Comparison of ENCODE assay signal across 12 mouse cellular contexts in the genomic region with DNA sequence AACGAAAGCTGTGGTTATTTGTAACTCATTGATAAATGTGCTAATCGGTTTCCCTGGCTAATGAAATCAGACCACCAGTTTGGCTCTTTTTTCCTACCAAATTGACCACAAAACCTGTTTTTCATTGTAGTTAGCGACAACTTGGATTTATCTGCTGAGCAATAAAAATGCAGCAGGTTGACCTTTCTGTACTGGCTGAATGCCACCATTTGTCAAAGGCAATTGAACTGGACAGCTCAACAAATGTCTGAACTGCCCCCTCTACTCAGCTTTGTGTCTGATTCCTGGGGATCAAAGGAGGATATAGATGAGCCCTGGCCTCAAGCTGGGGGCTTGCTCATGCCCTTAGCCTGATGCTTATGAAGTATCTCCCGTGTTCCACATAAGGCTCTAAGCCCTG.
DNase-seq lines count a peak whose midpoint lies in the region; ATAC-seq lines count a peak whose summit lies in the region.
"Had no signal": no experiment of that assay in that cellular context is flagged by ENCODE, and none has a peak within 500 bp of the region (broad histone marks: within the 10 kb centered on the region; RNA-seq: fewer than 3 reads in every experiment).

No protein-coding gene starts in this region.

- H3K9ac ChIP-seq in midbrain, embryonic 14.5 days (replicated peaks; ENCODE audit: low read length) = no peak overlapping the region
- no peak overlapping the region for H3K9ac ChIP-seq in midbrain, embryonic 15.5 days

- H3K4me1 ChIP-seq in midbrain, embryonic 14.5 days (ENCODE audit: control insufficient read depth, insufficient read depth, low read length) = peaks cover 7% of the 10 kb centered on the region; the same call in 1 of the 2 replicates
- H3K4me1 ChIP-seq in midbrain, embryonic 15.5 days = peaks cover 17% of the 10 kb centered on the region

- no peak overlapping the region for H3K4me3 ChIP-seq in midbrain, embryonic 14.5 days (replicated peaks; ENCODE audit: low read depth, low read length)
- H3K4me3 ChIP-seq in midbrain, embryonic 15.5 days = no peak overlapping the region

- peak; percentile 43 to 47 for DNase-seq in cerebellum, postnatal 14 days
- no peak for DNase-seq in cerebellum, adult 11 months
- DNase-seq in midbrain, embryonic 14.5 days = peak; percentile 23
- peak; percentile 35 for DNase-seq in hindlimb bud, embryonic 11.5 days (ENCODE audit: extremely low spot score, low read depth, low spot score)
- no peak for DNase-seq in testis, postnatal 14 days (ENCODE audit: low spot score)
- no peak for DNase-seq in gastrocnemius, postnatal 25 days
- no peak for DNase-seq in gastrocnemius, postnatal 10 days
- DNase-seq: cerebellum, adult 8-10 months; heart, postnatal 4 days; lung, postnatal 10 days had no signal

- 4% methylated on average over 4 of the region's 4 CpGs for WGBS in midbrain, embryonic 14.5 days
- whole genome bisulfite sequencing in midbrain, embryonic 15.5 days = 13% methylated on average over 4 of the region's 4 CpGs

- H3K27me3 ChIP-seq in midbrain, embryonic 14.5 days (ENCODE audit: control insufficient read depth, insufficient read depth, low read length) = peaks cover 4% of the 10 kb centered on the region; the same call in 1 of the 2 replicates
- peaks cover 5% of the 10 kb centered on the region; the same call in 1 of the 2 replicates for H3K27me3 ChIP-seq in midbrain, embryonic 15.5 days (replicated peaks)

- H3K27ac ChIP-seq in midbrain, embryonic 14.5 days (replicated peaks; ENCODE audit: low read depth, low read length) = no peak overlapping the region
- no peak overlapping the region for H3K27ac ChIP-seq in midbrain, embryonic 15.5 days

- H3K36me3 ChIP-seq in midbrain, embryonic 14.5 days (ENCODE audit: control insufficient read depth, insufficient read depth, low read length) = no peaks in the 10 kb centered on the region
- no peaks in the 10 kb centered on the region for H3K36me3 ChIP-seq in midbrain, embryonic 15.5 days (replicated peaks)

- no peaks in the 10 kb centered on the region for H3K9me3 ChIP-seq in midbrain, embryonic 14.5 days (ENCODE audit: control insufficient read depth, low read length)
- H3K9me3 ChIP-seq in midbrain, embryonic 15.5 days = no peaks in the 10 kb centered on the region

- no peak overlapping the region for H3K4me2 ChIP-seq in midbrain, embryonic 14.5 days (ENCODE audit: low read length)
- H3K4me2 ChIP-seq in midbrain, embryonic 15.5 days = no peak overlapping the region
- H3K4me2 ChIP-seq: liver, embryonic 11.5 days had no signal

- ATAC-seq in midbrain, embryonic 14.5 days (ENCODE audit: low FRiP score, low TSS enrichment) = no peak
- ATAC-seq in midbrain, embryonic 15.5 days (replicated peaks) = no peak

Comparison
In these comparisons a context has a peak if more than half of its experiments do, and no peak if none do; other contexts are left out.
1. DNase-seq: peak in cerebellum, postnatal 14 days (2 of 2), midbrain, embryonic 14.5 days (single experiment) and hindlimb bud, embryonic 11.5 days (single experiment); none in cerebellum, adult 11 months (single experiment), testis, postnatal 14 days (single experiment), gastrocnemius, postnatal 25 days (single experiment) and gastrocnemius, postnatal 10 days (single experiment).